Mouse (Mus musculus) B cell, adult 2 months (primary cell): ENCODE results near the gene Eif4g1.

Source experiments
- DNase-seq, 2 experiments: peaks; one replicate each; pipeline ENCODE4 v3.0.0; 2022

The Eif4g1 gene

DNA sequence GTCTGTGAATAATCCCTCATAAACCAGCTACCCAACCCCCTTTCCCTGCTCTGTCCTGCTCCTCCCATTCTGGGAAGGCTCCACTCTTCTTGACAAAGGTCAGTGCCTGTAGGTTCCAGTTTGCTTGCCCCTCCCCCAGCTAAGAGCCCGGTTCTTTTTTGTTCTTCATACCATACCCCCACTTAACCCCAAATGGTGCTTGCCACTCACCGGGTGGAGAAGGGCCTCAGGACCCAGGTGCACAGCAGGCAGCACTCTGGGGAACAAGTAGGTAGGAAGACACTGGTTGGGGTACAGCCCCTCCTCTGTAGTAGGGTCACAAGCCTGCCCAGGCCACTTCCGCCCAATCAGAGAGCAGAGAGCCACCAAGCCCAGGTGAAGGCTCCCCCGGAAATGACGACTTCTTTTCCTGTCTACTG lies 62.2 kb downstream of the Eif4g1 start:
- DNase-seq = no peak

DNA sequence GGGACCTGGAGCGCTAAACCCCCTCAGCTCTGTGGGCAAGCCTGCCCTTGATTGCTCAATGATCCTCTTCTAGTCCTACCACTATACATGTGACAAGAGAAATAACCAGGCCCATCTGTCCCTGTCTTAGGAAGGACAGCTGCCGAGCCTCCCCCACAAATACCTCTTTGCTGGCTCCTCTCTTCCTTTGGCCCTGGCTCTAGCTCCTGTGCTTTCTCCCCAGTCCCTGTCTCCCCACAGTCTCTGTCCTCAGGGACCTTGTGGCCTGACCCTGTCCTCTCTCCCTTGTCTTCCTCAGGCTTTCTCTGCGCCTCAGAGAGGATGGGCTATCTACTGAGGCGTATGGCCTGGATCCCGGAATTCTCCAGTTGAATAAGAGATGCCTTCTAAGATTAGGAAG lies 63.6 kb downstream of the Eif4g1 start:
- DNase-seq = no peak

DNA sequence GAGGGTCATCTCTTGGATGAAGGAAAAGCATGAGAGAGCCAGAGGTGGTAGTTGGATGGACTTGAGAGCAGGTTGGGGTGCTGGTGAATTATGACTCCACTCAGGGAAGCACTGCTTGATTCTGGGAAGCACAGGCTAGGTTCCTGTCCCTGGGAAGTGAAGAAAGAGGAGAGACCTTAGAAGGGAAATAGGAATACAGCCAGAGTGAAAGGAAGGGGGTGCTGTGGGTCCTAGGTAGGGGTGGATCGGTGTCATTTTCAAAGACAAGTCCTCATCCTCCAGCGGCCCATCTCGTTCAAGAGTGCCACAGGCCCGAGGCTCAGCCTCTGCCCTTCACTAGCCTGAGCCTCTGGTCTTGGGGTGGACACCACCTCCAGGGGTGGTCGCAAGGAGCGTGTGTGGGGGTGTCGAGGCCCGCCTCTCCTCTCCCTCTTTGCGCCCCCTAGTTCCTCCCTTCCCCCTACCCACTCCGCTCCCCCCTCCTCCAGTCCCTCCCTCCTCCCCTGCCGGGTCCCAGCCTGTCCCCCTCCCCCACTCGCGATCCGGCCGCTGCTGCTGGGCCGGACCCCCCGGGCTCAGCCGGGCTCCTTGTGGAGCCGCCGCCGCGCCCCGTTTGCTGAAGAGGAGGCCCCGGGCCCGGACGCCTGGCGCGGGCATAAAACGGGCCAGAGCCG lies 64.3 kb downstream of the Eif4g1 start:
- no peak for DNase-seq

DNA sequence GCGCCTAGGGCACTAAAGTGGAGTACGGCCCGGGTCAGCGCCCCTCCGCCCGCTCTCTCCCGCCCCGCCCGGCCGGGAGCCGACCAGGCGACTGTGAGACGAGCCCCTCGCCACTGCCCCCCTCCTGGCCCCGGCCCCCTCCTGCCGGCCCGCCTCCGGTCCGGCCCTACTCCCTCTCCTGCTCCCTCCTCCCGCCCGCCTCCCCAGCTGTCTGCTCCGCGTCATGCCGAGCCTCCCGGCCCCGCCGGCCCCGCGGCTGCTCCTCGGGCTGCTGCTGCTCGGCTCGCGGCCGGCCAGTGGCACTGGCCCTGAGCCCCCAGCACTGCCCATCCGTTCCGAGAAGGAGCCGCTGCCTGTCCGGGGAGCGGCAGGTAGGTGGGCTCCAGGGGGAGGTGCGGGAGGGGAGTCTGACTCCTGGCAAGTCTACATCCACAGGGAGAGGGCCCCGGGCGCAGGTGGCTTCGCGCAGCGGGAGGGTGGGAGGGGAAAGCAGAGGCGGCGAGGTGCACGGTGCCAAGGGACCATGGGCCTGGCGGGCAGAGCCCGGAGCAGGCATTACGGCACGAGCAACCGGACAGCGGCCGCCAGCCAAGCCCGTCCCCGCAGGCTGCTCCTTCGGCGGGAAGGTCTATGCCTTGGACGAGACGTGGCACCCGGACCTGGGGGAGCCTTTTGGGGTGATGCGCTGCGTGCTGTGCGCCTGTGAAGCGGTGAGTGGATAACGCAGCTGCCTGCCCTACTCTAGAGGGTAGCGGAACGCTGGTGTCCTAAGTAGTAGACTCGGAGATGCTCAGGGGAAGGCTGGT lies 65.0 kb downstream of the Eif4g1 start, which contains the start of gene Chrd:
Chrd (plus strand) TSS at position 203 of the 806 bp plus-strand sequence.
- peak in 1 of 2 experiments; percentile 15 for DNase-seq

DNA sequence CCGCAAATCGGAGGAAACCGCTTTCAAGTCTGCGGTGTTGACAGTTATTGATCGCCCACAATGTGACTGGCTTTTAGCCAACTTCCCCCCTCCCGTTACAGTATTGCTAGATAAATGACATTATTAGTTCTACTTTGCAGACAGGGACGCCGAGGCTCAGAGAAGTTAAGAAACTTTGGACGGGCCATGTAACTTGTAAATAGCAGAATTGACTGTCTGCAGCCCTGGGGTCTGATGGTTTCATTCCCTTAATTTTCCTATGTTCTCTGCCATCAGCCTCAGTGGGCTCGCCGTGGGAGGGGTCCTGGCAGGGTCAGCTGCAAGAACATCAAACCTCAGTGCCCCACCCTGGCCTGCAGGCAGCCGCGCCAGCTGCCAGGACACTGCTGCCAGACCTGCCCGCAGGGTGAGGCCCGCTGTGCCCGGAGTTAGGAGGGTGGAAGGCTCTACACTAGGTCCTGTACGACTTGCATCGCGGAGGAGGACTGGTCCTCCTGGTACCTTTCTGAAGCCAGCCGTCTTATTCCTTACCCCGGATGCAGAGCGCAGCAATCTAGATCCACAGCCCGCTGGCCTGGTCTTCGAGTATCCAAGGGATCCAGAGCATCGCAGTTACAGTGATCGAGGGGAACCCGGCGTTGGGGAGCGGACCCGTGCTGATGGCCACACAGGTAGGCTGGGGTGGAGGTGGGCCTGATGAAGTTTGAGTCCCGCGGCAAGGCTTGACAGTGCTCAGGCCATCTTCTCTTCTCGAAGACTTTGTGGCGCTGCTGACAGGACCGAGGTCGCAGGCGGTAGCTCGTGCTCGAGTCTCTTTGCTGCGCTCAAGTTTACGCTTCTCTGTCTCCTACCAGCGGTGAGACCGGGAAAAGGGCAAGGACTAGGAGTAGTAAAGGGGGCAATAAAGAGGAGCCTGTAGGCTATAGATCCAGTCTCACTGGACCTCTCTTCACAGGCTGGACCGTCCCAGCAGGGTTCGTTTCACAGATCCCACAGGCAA lies 65.9 kb downstream of the Eif4g1 start, which contains the start of gene Thpo:
Thpo (minus strand) TSS at position 781 of the 1,000 bp plus-strand sequence.
- no peak for DNase-seq

DNA sequence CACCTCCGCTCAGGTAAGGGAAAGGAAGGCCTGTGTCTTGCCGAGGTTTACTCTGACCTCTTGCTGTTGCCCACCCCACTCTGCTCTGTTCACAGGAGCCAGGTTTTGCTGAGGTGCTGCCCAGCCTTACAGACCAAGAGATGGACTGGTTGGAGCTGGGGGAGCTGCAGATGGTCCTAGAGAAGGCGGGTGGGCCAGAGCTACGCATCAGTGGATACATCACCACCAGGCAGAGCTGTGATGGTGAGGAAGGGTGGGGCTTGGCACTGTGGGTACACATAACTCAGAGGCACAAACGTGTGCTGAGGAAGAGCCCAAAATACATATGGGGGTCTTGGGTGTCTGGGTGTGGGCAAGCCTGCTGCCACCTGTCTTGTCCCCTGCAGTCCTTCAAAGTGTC lies 67.5 kb downstream of the Eif4g1 start:
- no peak for DNase-seq

DNA sequence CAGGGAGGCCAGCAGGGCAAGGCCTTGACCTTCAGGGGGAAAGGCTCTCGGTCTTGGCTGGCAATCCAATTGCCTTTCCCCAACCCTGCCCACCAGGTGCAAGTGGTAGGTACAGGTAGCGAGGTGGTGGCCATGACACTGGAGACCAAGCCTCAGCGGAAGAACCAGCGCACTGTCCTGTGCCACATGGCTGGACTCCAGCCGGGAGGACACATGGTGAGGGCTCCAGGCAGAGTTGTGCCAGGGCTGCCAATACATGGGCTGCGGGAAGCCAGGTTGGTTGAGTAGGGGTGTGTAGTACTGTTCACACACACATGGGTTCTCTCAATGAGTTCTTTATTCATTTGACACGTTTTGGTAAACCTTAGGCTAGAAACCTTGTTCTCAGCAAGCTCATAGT lies 68.1 kb downstream of the Eif4g1 start:
- DNase-seq = no peak

DNA sequence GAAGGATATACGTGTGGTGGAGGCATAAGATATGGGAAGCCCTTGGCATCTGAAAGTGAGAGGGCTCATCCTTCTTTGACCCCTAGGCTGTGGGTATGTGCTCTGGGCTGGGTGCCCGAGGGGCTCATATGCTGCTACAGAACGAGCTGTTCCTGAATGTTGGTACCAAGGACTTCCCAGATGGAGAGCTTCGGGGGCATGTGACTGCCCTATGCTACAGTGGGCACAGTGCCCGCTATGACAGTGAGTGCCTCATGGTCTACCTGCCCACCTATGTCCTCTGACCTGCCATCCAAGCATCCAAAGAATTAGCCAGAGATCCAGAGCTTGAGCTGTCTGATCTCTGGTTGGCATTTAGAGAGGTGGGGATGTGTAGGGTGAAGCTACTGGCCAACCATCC lies 68.7 kb downstream of the Eif4g1 start:
- no peak for DNase-seq

DNA sequence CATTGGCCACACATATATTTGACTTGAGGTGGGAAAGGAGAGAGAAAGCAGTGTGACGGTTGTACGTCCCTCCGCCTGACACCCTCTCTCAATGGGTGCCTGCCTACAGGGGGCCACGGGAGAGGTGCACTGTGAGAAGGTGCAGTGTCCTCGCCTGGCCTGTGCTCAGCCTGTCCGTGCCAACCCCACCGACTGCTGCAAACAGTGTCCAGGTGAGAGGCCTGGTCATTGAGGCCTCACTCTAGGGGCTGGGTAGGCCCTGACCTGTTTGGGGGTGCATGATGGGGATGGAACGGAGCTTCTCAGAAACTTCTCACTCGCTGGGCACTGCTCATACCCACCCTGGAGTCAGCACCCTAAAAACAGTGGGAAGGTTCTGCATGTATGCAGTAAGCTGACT lies 71.7 kb downstream of the Eif4g1 start:
- DNase-seq = no peak
